ENCODE assay signal across 8 mouse cellular contexts in the genomic region with DNA sequence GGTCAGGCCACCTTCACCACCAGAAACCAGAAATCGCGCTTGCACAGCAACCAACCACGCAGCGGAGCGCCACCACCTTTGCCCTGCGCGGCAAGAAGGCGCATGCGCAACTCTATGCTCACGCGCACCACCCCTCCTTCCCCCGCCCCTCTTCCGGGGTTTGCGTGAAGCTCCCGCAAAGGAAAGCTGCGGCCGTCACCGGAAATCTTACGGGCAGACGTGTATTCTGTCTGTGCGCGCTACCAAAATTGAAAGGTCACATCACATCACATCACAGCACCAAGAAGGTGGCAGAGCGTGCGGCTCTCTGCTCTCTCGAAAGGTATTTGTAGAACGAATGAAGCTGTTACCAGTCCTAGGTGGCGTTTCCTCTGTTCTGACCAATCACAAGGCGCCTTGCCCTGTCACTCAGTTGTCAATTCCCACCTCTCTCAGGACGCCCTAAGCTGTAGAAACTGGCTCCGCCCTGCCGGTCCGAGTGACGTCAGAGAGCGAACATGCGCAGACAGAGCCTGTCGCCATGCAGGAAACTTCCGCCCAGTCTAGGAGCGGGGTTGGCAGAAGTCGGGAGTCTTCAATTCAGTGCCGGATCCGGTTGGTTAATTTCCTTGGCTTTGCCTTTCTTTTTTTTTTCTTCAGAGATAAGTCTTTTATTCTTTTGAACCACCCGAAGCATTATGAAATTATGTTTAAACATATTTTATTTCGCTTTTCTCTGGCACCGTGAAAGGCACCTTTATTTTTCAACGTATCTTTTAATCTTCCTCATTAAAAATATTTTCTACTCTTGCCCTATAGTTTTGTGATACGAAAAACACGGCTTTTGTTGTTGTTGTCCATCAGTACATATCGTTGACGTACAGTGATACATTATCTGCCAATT. TPM values are rescaled to one million over a fixed set of nuclear protein-coding genes. Genes with fewer than 3 reads are reported as not detected.
DNase-seq lines count a peak whose midpoint lies in the region; ATAC-seq lines count a peak whose summit lies in the region.

A gene (plus strand): TSS at position 151 of the 883 bp plus-strand sequence.
A gene (minus strand): TSS at position 322 of the 883 bp plus-strand sequence.
A gene (minus strand): TSS at position 322 of the 883 bp plus-strand sequence.

- H3K9me3 ChIP-seq in hindbrain, embryonic 14.5 days (ENCODE audit: control insufficient read depth, low read length): no peaks in the 10 kb centered on the region

- H3K27me3 ChIP-seq in hindbrain, embryonic 14.5 days (ENCODE audit: control insufficient read depth, insufficient read depth, low read length): no peaks in the 10 kb centered on the region

- peak within 1 kb of the TSS; percentile 63 for H3K4me2 ChIP-seq in hindbrain, embryonic 14.5 days (replicated peaks)

- H3K27ac ChIP-seq in hindbrain, embryonic 14.5 days: peak within 1 kb of the TSS; percentile 96

- H3K4me1 ChIP-seq in hindbrain, embryonic 14.5 days (replicated peaks; ENCODE audit: control insufficient read depth, insufficient read depth, low read length): peaks cover 14% of the 10 kb centered on the region

- under 1% methylated on average over 49 of the region's 49 CpGs for WGBS in hindbrain, embryonic 14.5 days

- peak; percentile 97 for ATAC-seq in hindbrain, embryonic 14.5 days (ENCODE audit: low FRiP score)

- H3K9ac ChIP-seq in hindbrain, embryonic 14.5 days: peak within 1 kb of the TSS; percentile 67

- H3K4me3 ChIP-seq in hindbrain, embryonic 14.5 days (replicated peaks; ENCODE audit: low read length): peak within 1 kb of the TSS; percentile 54

- peak; percentile 99 for DNase-seq in R1 (ENCODE audit: low read depth, low spot score)
- peak; percentile 99 for DNase-seq in cerebellum, postnatal 25 days
- peak; percentile 97 for DNase-seq in frontal cortex, postnatal 25 days (ENCODE audit: low spot score in 2 of 2)
- DNase-seq in hindbrain, embryonic 14.5 days (ENCODE audit: low spot score): peak; percentile 100
- DNase-seq in layer of hippocampus, postnatal 36 days: peak; percentile 99
- DNase-seq in lung, postnatal 36 days: peak; percentile 100
- DNase-seq in retina, postnatal 1 day: peak; percentile 100
- peak; percentile 99 for DNase-seq in urinary bladder, adult 18-20 months (ENCODE audit: low spot score in 2 of 2)

- no peaks in the 10 kb centered on the region for H3K36me3 ChIP-seq in hindbrain, embryonic 14.5 days (replicated peaks; ENCODE audit: control insufficient read depth, insufficient read depth)

RNA-seq across cellular contexts. Expression of the first gene that starts in this region (rescaled TPM):
- 13.0 and 13.7 TPM in 2 replicates for polyA plus RNA-seq in hindbrain, embryonic 14.5 days (2014; fragmentation: Nextera tagmentation; extraction: Ambion mirVana)
- total RNA-seq in layer of hippocampus, postnatal 36 days (2021): 1 to 10 TPM; 7.9 to 8.2 TPM

RNA-seq across cellular contexts. Expression of the second gene that starts in this region (rescaled TPM):
- polyA plus RNA-seq in hindbrain, embryonic 14.5 days (2014; fragmentation: Nextera tagmentation; extraction: Ambion mirVana): 23.5 and 24.0 TPM in 2 replicates
- total RNA-seq in layer of hippocampus, postnatal 36 days (2021): 10 to 100 TPM; 17.3 to 18.3 TPM

RNA-seq across cellular contexts. Expression of the third gene that starts in this region (rescaled TPM):
- polyA plus RNA-seq in hindbrain, embryonic 14.5 days (2014; fragmentation: Nextera tagmentation; extraction: Ambion mirVana): 11.7 and 16.5 TPM in 2 replicates
- total RNA-seq in layer of hippocampus, postnatal 36 days (2021): 10 to 100 TPM; 25.7 to 28.5 TPM

Comparison
In these comparisons a context has a peak if more than half of its experiments do, and no peak if none do; other contexts are left out.
1. Peak in every context shown above with its lines: DNase-seq, ATAC-seq, H3K4me3 ChIP-seq and H3K27ac ChIP-seq.